Mouse (Mus musculus) cerebellum, adult 11 months (tissue): Measurements from ENCODE around the gene Supt3.

Experiments used
- DNase-seq: peaks from one replicate; pipeline ENCODE4 v3.0.0; 2022

Gene Supt3

GRCm38 (mm10) chr17:45063776-45064175, 286.8 kb downstream of the Supt3 start:
- DNase-seq, result no peak

GRCm38 (mm10) chr17:45065465-45065864, 288.5 kb downstream of the Supt3 start:
- DNase-seq, result no peak

DNA sequence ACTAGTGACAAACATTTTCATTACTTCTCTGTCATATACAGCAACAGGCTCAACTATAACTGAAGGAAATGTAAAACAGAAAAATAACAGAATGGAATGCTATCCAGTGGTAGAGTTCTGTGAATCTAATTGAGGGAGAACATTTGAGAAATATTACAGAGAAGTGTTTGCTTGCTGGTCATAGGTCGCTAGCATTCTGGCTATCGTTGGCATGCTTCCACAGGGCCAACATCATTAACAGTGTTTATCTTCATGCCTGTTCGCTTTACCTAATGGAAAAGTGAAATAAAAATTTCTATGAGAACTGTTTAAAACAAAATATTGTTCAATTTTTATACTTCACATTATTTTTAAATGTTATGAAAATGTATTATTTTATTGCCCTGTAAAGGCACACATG, 290.5 kb downstream of the Supt3 start:
- DNase-seq, result no peak

DNA sequence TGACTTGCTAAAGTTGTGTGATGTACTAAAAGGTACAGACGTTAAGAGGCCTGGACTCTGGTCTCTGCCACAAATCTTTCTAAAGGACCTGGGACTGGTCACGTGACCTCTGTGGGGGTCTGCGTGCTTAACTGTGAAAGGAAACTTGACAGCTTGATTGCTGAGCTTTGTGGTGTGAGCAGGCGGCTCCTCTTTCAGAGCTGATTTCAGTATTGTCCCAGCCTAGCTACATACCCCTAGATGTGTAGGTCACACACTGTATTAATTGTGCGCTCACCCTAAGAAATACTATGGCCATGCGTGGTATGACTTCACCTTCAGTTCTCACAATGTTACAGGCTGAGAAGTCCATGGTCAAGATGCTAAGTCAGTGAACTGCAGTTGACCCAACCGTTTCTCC, 291.4 kb downstream of the Supt3 start:
- DNase-seq, result no peak

GRCm38 (mm10) chr17:45072495-45073347, 295.8 kb downstream of the Supt3 start:
- DNase-seq, result no peak

GRCm38 (mm10) chr17:45073348-45073634, 296.3 kb downstream of the Supt3 start:
- DNase-seq, result no peak

DNA sequence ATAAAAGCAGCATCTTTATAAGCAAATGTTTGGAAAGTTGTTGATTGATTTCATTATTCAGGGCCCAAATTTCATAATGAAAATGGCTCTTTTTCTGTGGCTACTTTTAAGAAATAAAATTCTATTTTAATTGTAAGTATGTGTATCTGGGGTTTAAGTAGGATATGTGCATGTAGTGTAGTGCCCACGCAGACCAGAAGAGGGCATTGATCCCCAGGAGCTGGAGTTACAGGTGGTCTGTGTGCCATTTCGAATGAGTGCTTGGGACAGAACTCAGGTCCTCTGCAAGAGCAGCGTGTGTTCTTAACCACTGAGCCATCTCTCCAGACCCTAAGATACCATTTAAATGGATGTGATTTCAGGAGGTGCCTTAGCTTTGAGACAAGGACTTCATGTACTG, 296.8 kb downstream of the Supt3 start:
- no peak for DNase-seq

DNA sequence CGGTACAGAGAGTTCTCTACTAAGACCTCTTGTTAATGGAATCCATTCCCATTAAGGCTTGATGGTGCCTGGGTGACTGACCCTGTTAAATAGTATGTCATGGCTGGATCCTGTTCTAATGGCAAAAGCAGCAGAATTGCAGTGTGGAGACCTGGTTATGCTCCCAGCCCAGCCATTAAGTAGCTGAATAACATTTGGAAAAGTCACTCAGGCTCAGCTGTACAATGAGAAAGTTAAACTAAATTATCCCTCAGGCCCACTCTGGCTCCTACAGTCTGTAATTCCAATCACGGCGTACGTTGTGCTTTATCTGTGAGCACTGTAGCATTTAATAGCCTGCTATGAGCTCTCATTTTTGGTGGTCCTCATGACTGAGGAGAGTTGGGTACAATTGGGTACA, 300.0 kb downstream of the Supt3 start:
- DNase-seq, result no peak

DNA sequence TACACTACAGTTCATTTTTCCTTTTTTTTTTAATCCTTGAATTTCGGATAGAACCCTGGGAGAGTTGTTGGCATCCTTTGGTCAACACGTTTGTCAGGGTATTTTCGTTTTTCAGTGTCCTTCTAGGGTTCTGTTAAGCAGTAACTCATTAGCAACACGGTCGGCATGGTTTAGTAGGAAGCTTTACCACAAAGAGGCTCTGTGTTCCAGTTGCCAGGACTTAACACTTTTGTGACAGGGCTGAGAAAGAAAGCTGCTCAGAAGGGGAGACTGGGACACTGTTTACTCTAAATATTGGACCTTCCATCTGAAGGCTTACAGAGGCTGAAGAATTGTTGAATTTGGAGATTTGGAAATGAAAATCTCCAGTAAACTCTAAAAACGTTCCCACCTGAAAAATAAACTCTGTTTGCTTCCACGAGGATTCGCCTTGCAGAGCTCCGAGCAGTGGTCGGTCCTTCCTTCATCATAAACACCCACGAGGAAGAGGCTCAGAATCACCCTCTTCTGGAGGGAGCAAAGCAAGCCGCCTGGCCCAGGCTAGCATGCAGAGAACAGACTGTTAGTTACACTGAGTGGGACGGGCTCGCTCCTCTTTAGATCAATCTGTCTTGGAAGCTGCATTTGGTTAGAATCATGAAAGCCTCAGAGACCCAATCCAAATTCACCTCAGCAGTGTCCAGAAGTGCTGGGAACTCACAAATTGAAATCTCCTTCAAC, 301.1 kb downstream of the Supt3 start:
- DNase-seq, result no peak

GRCm38 (mm10) chr17:45081521-45081920, 304.6 kb downstream of the Supt3 start:
- no peak for DNase-seq

DNA sequence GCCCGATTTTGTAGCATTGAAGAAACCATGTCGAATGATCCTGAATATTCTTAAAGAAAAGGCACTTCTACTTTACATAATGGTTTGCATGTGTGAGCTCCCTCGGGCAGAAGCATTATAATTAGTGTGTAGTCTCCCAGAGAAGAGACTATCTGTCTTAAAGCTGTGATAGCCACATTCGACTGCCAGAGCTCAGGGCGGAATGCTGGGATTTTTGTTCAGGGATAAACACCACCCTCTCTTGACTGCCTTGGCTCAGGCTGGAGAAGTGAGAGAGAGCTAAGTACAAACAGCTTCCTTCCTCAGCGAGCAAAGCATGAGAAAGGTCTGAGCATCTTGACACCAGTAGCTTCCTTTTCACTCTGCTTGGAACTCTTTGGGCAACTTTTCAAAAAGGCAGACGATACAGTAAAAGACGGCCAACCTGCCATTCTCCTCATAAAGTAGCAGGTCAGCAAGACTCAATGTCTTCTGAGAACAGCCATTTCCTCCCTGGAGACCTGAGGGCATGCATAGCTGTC, 305.1 kb downstream of the Supt3 start:
- no peak for DNase-seq

GRCm38 (mm10) chr17:45086361-45086760, 309.4 kb downstream of the Supt3 start:
- DNase-seq, result no peak

DNA sequence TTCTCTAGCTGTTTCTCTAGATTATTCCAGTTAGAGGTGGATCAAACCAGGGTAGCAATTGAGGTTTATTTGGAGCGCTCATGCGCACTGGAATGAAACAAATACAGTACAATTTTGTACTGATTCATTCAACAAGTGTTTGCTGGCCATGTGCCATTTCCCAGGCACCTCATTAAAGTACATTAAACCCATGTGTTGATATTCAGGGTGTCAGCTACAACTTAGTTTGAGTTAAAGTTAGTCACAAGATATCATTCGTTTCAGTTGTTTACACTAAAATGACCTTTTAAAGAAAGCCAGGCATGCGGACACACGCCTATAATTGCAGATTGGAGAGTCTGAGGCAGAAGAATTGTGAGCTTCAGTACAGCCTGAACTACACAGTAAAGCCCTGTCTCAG, 310.1 kb downstream of the Supt3 start:
- no peak for DNase-seq

DNA sequence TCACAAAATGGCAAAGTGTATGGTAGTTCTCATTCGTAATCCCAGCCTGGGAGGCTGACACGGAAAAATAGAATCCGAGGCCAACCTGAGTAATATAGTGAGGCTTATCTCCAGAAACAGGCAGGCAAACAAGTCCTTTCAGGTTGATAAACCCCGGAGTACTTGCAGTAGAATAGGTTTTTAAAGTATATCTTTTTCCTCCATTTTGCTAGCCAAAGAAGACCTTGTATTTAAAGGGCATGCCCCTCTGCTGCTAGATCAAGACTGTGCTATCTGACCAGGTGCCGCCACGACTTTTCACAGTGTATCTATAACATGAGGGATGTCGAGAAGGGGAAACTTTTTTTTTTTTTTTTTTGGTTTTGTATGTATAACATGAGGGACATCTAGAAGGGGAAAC, 324.1 kb downstream of the Supt3 start:
- no peak for DNase-seq

DNA sequence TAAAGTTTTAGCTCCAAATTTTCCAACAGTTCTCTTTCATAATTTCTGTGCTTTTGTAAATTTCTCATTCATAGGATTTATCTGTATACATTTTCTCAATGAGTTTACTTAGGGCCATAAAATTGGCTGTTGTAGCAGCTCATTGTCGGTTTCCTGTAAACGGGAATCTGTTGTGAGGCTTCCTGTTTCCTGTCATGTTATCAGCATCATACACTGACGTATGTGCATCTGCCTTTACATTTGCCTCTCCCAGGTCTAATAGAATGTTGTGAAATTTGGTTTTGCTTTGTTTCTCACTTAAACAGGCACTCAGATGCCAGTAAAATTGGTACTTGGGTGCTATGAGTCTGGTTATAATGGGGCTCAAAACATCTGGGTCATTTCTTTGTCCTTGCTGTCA, 338.4 kb downstream of the Supt3 start:
- DNase-seq, result no peak

DNA sequence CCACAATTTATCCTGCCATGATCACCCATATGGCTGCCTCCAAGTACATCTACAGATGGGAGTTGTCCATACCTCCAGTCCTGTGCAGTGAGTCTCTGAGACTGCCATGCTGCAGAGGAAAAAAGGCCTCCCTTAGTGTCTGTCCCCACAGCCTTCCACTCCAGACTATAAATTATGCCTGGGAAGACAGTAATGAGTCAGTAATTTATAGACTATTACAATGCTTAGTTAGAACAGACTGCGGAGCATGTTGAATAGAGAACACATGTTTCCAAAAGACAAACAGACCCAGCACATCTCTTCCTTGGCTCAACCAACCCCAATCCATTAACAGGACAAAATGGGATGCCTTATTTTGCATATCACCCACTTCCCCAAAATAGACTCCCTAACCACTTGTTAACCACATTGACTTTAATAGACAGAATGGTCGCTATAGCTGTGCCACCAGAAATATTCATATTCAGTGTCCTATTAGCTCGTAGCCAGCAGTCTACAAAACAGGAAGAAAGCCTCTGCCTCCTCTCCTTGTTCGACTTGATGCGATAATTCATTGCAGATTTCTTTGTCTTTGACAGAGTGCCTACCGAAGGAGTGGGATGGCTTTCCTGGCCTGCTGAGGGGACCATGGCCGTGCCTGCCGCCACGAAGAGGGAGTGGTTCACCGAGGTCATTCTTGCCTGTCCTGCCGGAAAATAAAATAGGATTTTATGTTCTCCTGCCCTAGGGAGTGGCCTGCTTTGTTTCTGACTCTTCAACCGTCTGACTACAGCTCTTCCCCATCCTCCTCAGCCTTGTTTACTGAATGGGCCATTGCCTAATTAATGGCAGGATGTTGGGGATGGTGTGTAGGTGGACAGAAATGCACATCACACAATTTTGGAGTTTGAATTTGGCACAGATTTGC, 341.9 kb downstream of the Supt3 start:
- no peak for DNase-seq

DNA sequence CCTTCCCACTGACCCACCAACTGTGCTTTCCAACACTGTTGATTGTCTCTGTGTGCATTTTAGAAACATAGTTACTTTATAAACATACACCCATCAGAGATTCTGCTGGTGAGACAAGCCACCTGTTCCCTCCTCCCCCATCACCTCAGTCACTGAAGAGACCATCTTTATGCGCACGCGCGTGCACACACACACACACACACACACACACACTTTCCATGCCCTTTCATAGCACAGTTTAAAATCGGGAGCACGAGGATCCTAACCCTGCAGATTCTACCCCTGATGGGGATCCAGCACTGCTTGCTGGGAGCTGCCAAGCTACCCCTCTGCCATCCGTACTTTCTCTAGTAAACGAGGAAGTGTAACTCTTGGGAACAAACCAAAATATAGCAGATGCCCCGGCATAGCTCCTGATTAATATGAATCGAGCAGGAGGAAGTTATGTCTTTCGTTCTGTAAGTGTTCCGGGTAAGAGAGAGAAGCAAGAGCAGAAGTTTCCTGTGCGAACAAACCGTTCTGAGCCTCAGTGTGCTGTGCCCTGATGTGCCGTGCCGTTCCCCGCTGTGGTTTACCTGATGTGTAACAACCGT, 342.8 kb downstream of the Supt3 start:
- DNase-seq, result no peak

GRCm38 (mm10) chr17:45123856-45124255, 346.9 kb downstream of the Supt3 start:
- DNase-seq, result no peak

DNA sequence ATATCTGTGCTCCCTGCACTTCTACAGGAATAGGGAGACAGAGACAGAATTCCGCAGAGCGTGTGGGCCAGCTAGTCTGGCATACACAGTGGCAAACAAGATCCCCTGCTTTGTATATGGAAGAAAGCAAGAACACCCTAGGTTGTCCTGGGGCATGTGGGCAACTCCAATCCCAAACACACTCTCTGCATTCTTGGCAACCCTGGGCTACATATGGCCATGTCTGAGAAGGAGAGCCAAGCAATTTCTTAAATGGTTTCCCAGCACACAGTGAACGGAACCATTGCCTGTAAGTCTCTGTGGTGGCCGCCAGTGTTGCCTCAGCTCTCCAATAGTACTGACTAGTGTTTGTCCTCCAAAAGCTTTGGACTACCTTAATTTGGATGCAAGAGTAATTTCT, 351.7 kb downstream of the Supt3 start:
- no peak for DNase-seq

- DNase-seq, result no peak
Observed at GRCm38 (mm10) chr17:45133501-45134400, 356.8 kb downstream of the Supt3 start.

DNA sequence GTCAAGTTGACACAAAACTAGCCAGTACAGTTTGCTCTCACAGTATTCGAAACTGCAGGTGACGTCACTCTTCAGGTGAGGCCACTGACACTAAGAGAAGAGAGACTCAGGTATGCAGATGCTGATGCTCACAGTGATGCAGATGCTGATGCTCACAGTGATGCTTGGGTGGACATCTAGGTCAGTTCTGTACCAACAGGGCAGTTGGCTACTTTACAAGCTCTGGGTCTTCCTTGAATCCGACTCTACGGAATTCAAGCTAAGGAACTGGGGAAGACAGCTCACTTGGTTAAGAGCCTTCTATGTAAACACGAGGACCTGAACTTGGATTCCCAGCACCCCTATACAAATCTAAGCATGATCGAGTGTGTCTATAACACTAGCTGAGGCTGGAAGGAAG, 359.5 kb downstream of the Supt3 start:
- DNase-seq, result no peak

DNA sequence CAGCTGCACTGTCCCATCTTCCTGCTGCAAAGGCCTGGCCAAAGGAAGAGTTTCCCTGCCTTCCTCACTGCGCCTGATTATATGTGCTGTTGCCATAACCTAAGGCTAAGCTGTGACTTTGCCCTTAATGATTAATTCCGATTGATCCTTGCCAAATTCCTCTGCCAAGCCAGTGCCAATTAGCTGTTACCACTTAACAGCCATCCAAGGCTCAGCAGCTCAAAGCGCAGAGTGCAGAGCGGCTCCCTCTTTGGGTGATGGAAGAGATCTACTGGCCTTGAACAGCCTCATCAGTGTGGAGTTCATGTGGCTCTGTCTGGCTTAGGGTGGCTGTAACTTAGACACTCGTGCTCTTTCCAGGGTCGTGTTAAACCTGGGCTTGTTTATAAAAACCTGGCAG, 366.1 kb downstream of the Supt3 start:
- DNase-seq, result no peak
